Mouse (Mus musculus): ENCODE measurements around the gene AU022252. TPM values are rescaled to one million over a fixed set of nuclear protein-coding genes. Genes with fewer than 3 reads are reported as not detected.

AU022252 gene
- polyA plus RNA-seq, 1 experiment from 2014 or later = 15.1 TPM

GRCm38 (mm10) chr4:119238661-119239060 lies 6.1 kb upstream of the AU022252 start:
- Histone ChIP-seq H3K9ac (ENCODE audit: low read depth, low read length) (no peak overlapping the region), H3K4me3 (ENCODE audit: low read depth, low read length) (no peak overlapping the region), H3K4me1 (replicated peaks; ENCODE audit: control insufficient read depth, insufficient read depth, low read length) (no peaks in the 10 kb centered on the region), H3K4me2 (replicated peaks; ENCODE audit: low read depth) (no peak overlapping the region), H3K27me3 (replicated peaks; ENCODE audit: control insufficient read depth, insufficient read depth, low read length) (no peaks in the 10 kb centered on the region), H3K27ac (ENCODE audit: low read depth, low read length) (no peak overlapping the region), H3K9me3 (ENCODE audit: control insufficient read depth) (no peaks in the 10 kb centered on the region), H3K36me3 (ENCODE audit: control insufficient read depth, insufficient read depth) (peaks cover 25% of the 10 kb centered on the region)
- no peak for ATAC-seq
- no peak for TF ChIP-seq CTCF (IDR thresholded peaks at IDR 0.05; ENCODE audit: low read depth)
- WGBS = 77% methylated on average over 3 of the region's 3 CpGs

GRCm38 (mm10) chr4:119234348-119234747 lies 1.8 kb upstream of the AU022252 start:
- H3K36me3 ChIP-seq (ENCODE audit: control insufficient read depth, insufficient read depth) = peaks cover 9% of the 10 kb centered on the region; the same call in 1 of the 2 replicates
- H3K27ac ChIP-seq (ENCODE audit: low read depth, low read length) = no peak overlapping the region
- H3K9me3 ChIP-seq (ENCODE audit: control insufficient read depth) = no peaks in the 10 kb centered on the region
- 71% methylated on average over 3 of the region's 3 CpGs for WGBS
- H3K27me3 ChIP-seq (replicated peaks; ENCODE audit: control insufficient read depth, insufficient read depth, low read length) = no peaks in the 10 kb centered on the region
- ATAC-seq = no peak
- no peak overlapping the region for H3K9ac ChIP-seq (ENCODE audit: low read depth, low read length)
- no peak for TF ChIP-seq CTCF (IDR thresholded peaks at IDR 0.05; ENCODE audit: low read depth)
- H3K4me3 ChIP-seq (ENCODE audit: low read depth, low read length) = peak overlapping the region; percentile 62; the same call in 1 of the 2 replicates
- H3K4me1 ChIP-seq (replicated peaks; ENCODE audit: control insufficient read depth, insufficient read depth, low read length) = no peaks in the 10 kb centered on the region
- peak overlapping the region; percentile 95 for H3K4me2 ChIP-seq (replicated peaks; ENCODE audit: low read depth)

GRCm38 (mm10) chr4:119233256-119233901 lies 867 bp upstream of the AU022252 start:
- under 1% methylated on average over 36 of the region's 36 CpGs for WGBS
- peak; percentile 39 for ATAC-seq

GRCm38 (mm10) chr4:119226751-119227150 lies 5.8 kb downstream of the AU022252 start:
- ATAC-seq = no peak
- Histone ChIP-seq H3K4me3 (ENCODE audit: low read depth, low read length) (no peak overlapping the region), H3K9me3 (ENCODE audit: control insufficient read depth) (no peaks in the 10 kb centered on the region), H3K27ac (ENCODE audit: low read depth, low read length) (no peak overlapping the region), H3K4me1 (replicated peaks; ENCODE audit: control insufficient read depth, insufficient read depth, low read length) (no peaks in the 10 kb centered on the region), H3K27me3 (replicated peaks; ENCODE audit: control insufficient read depth, insufficient read depth, low read length) (no peaks in the 10 kb centered on the region), H3K4me2 (replicated peaks; ENCODE audit: low read depth) (no peak overlapping the region), H3K36me3 (ENCODE audit: control insufficient read depth, insufficient read depth) (peaks cover 43% of the 10 kb centered on the region), H3K9ac (ENCODE audit: low read depth, low read length) (no peak overlapping the region)
- TF ChIP-seq CTCF (IDR thresholded peaks at IDR 0.05; ENCODE audit: low read depth) = no peak
- 89% methylated on average over 11 of the region's 11 CpGs for WGBS

More at GRCm38 (mm10) chr4:119233256-119233901, 867 bp upstream of the AU022252 start:
- Histone ChIP-seq H3K27ac (ENCODE audit: low read depth, low read length) (peak overlapping the region; percentile 24; the same call in 1 of the 2 replicates), H3K27me3 (replicated peaks; ENCODE audit: control insufficient read depth, insufficient read depth, low read length) (no peaks in the 10 kb centered on the region), H3K4me3 (ENCODE audit: low read depth, low read length) (peak overlapping the region; percentile 62), H3K4me1 (replicated peaks; ENCODE audit: control insufficient read depth, insufficient read depth, low read length) (no peaks in the 10 kb centered on the region), H3K36me3 (ENCODE audit: control insufficient read depth, insufficient read depth) (peaks cover 11% of the 10 kb centered on the region; the same call in 1 of the 2 replicates), H3K9me3 (ENCODE audit: control insufficient read depth) (no peaks in the 10 kb centered on the region), H3K9ac (ENCODE audit: low read depth, low read length) (peak overlapping the region; percentile 53), H3K4me2 (replicated peaks; ENCODE audit: low read depth) (peak overlapping the region; percentile 95)
- TF ChIP-seq CTCF (IDR thresholded peaks at IDR 0.05; ENCODE audit: low read depth) = peak; percentile 42; the same call in 1 of the 2 replicates

- ATAC-seq = no peak
- H3K27ac ChIP-seq (ENCODE audit: low read depth, low read length) = no peak overlapping the region
- no peak overlapping the region for H3K4me2 ChIP-seq (replicated peaks; ENCODE audit: low read depth)
- no peaks in the 10 kb centered on the region for H3K9me3 ChIP-seq (ENCODE audit: control insufficient read depth)
- H3K9ac ChIP-seq (ENCODE audit: low read depth, low read length) = no peak overlapping the region
- 91% methylated on average over 9 of the region's 9 CpGs for WGBS
- peaks cover 43% of the 10 kb centered on the region for H3K36me3 ChIP-seq (ENCODE audit: control insufficient read depth, insufficient read depth)
- H3K4me1 ChIP-seq (replicated peaks; ENCODE audit: control insufficient read depth, insufficient read depth, low read length) = no peaks in the 10 kb centered on the region
- TF ChIP-seq CTCF (IDR thresholded peaks at IDR 0.05; ENCODE audit: low read depth) = no peak
- no peaks in the 10 kb centered on the region for H3K27me3 ChIP-seq (replicated peaks; ENCODE audit: control insufficient read depth, insufficient read depth, low read length)
- no peak overlapping the region for H3K4me3 ChIP-seq (ENCODE audit: low read depth, low read length)
Observed at GRCm38 (mm10) chr4:119225719-119226118, 6.8 kb downstream of the AU022252 start.

GRCm38 (mm10) chr4:119224534-119224933 lies 8.0 kb downstream of the AU022252 start:
- 96% methylated on average over 3 of the region's 3 CpGs for WGBS

More at GRCm38 (mm10) chr4:119224534-119224933, 8.0 kb downstream of the AU022252 start:
- Histone ChIP-seq H3K4me3 (ENCODE audit: low read depth, low read length) (no peak overlapping the region), H3K9me3 (ENCODE audit: control insufficient read depth) (no peaks in the 10 kb centered on the region), H3K9ac (ENCODE audit: low read depth, low read length) (no peak overlapping the region), H3K27ac (ENCODE audit: low read depth, low read length) (no peak overlapping the region), H3K4me2 (replicated peaks; ENCODE audit: low read depth) (no peak overlapping the region), H3K27me3 (replicated peaks; ENCODE audit: control insufficient read depth, insufficient read depth, low read length) (no peaks in the 10 kb centered on the region), H3K36me3 (ENCODE audit: control insufficient read depth, insufficient read depth) (peaks cover 42% of the 10 kb centered on the region), H3K4me1 (replicated peaks; ENCODE audit: control insufficient read depth, insufficient read depth, low read length) (no peaks in the 10 kb centered on the region)
- no peak for ATAC-seq
- TF ChIP-seq CTCF (IDR thresholded peaks at IDR 0.05; ENCODE audit: low read depth) = no peak

Measured in intestine, postnatal 0 days (tissue).